Mouse (Mus musculus) lung, adult 2 months (tissue): ENCODE data around the gene Klk6. TPM values are rescaled to one million over a fixed set of nuclear protein-coding genes. Genes with fewer than 3 reads are reported as not detected.

Source experiments
- DNase-seq: peaks from one replicate; pipeline ENCODE4 v3.0.0; 2022
- H3K4me1 ChIP-seq: fragments of 200-500 bp; 2 replicates; pipeline ENCODE4 v1.6.1; 2011; ENCODE audit warnings: low read length; ENCODE audit not compliant: control insufficient read depth, insufficient read depth
- H3K4me3 ChIP-seq: fragments of 200-500 bp; replicated peaks from 2 replicates; pipeline ENCODE3; 2011; ENCODE audit warnings: low read depth, mild to moderate bottlenecking, control low read depth, low read length; ENCODE audit errors: extremely low read depth
- CTCF ChIP-seq: fragments of 200-500 bp; IDR thresholded peaks from 2 replicates; pipeline ENCODE4 v1.5.1; 2011; ENCODE audit warnings: mild to moderate bottlenecking, low read length, control low read depth; ENCODE audit not compliant: insufficient read depth
- POLR2A ChIP-seq: fragments of 200-500 bp; IDR thresholded peaks from 2 replicates; pipeline ENCODE4 v1.6.1; 2011; ENCODE audit warnings: low read depth, mild to moderate bottlenecking, control low read depth, low read length, borderline replicate concordance; ENCODE audit errors: extremely low read depth
- WGBS: fragments of 180-500 bp; shearing (Covaris S2); methylation state at CpG from one replicate; pipeline ENCODE4 v1.1.7; 2018; 5-methylcytosine and 5-hydroxymethylcytosine counted together
- polyA plus RNA-seq: library from polyadenylated mRNA; depleted of rRNA; stranded (reverse); fragments of >200 nt; gene quantifications from 2 replicates; pipeline ENCODE4 v1.2.3, GENCODE M21; 2012; rRNA removed

The Klk6 gene
- polyA plus RNA-seq, result 0.13 TPM in 1 of 2 replicates, not detected in the other

GRCm38 (mm10) chr7:43824199-43824598 lies at the start of gene Klk6:
Klk6 (plus strand) TSS chr7:43824499.
- Histone ChIP-seq H3K4me1 (no peaks in the 10 kb centered on the region), H3K4me3 (no peak within 1 kb of the TSS)
- TF ChIP-seq POLR2A (no peak), CTCF (no peak)
- 82% methylated on average over 10 of the region's 10 CpGs for WGBS
- DNase-seq, result no peak

GRCm38 (mm10) chr7:43774802-43775201 lies 49.5 kb upstream of the Klk6 start:
- H3K4me1 ChIP-seq, result no peaks in the 10 kb centered on the region
- 73% methylated on average over 6 of the region's 6 CpGs for WGBS
- DNase-seq, result peak; percentile 0
- TF ChIP-seq CTCF, result no peak
- no peak for TF ChIP-seq POLR2A
- H3K4me3 ChIP-seq, result no peak overlapping the region

- TF ChIP-seq POLR2A (no peak), CTCF (no peak)
- peak; percentile 1 for DNase-seq
- 55% methylated on average over 6 of the region's 7 CpGs for WGBS
- H3K4me1 ChIP-seq, result no peaks in the 10 kb centered on the region
- H3K4me3 ChIP-seq, result no peak overlapping the region
These were observed 48.8 kb upstream of the Klk6 start for GRCm38 (mm10) chr7:43775311-43776057.

GRCm38 (mm10) chr7:43776506-43776905 lies 47.8 kb upstream of the Klk6 start:
- DNase-seq, result peak; percentile 0
- 78% methylated on average over 5 of the region's 5 CpGs for WGBS
- H3K4me1 ChIP-seq, result no peaks in the 10 kb centered on the region
- no peak for TF ChIP-seq CTCF
- no peak for TF ChIP-seq POLR2A
- no peak overlapping the region for H3K4me3 ChIP-seq

GRCm38 (mm10) chr7:43777423-43777822 lies 46.9 kb upstream of the Klk6 start:
- Histone ChIP-seq H3K4me3 (no peak overlapping the region), H3K4me1 (no peaks in the 10 kb centered on the region)
- peak; percentile 1 for DNase-seq
- 86% methylated on average over 12 of the region's 12 CpGs for WGBS
- TF ChIP-seq CTCF (no peak), POLR2A (no peak)

GRCm38 (mm10) chr7:43778176-43778970 lies 45.9 kb upstream of the Klk6 start:
- DNase-seq, result peak; percentile 0
- 88% methylated on average over 10 of the region's 10 CpGs for WGBS
- Histone ChIP-seq H3K4me1 (no peaks in the 10 kb centered on the region), H3K4me3 (no peak overlapping the region)
- TF ChIP-seq CTCF (no peak), POLR2A (no peak)

GRCm38 (mm10) chr7:43780241-43780640 lies 44.1 kb upstream of the Klk6 start:
- TF ChIP-seq CTCF, result no peak
- no peak for TF ChIP-seq POLR2A
- WGBS, result 40% methylated on average over 6 of the region's 6 CpGs
- no peak overlapping the region for H3K4me3 ChIP-seq
- DNase-seq, result no peak
- no peaks in the 10 kb centered on the region for H3K4me1 ChIP-seq

GRCm38 (mm10) chr7:43780746-43781145 lies 43.6 kb upstream of the Klk6 start, which contains the start of gene Klk10:
Klk10 (plus strand) TSS chr7:43781035.
- H3K4me3 ChIP-seq, result no peak within 1 kb of the TSS
- no peaks in the 10 kb centered on the region for H3K4me1 ChIP-seq
- 36% methylated on average over 5 of the region's 5 CpGs for WGBS
- no peak for DNase-seq
- no peak for TF ChIP-seq POLR2A
- TF ChIP-seq CTCF, result no peak

- H3K4me1 ChIP-seq, result no peaks in the 10 kb centered on the region
- no peak overlapping the region for H3K4me3 ChIP-seq
- no peak for DNase-seq
- 86% methylated on average over 11 of the region's 11 CpGs for WGBS
- TF ChIP-seq POLR2A, result no peak
- TF ChIP-seq CTCF, result no peak
These were observed 42.8 kb upstream of the Klk6 start for GRCm38 (mm10) chr7:43781541-43781940.
